Mouse (Mus musculus) midbrain, embryonic 12.5 days (tissue): Measurements from ENCODE around the gene Alox8. TPM values are rescaled to one million over a fixed set of nuclear protein-coding genes. Genes with fewer than 3 reads are reported as not detected.

ENCODE experiments used
- ATAC-seq: fragments of 200-750 bp; cut with Nextera tagmentation; 2 replicates; pipeline ENCODE4 v1.8.0; 2017; ENCODE audit warnings: low read depth, moderate TSS enrichment, moderate library complexity; ENCODE audit not compliant: low FRiP score
- H3K27ac ChIP-seq: fragments of 300-500 bp; sonication (generic); replicated peaks from 2 replicates; pipeline ENCODE4 v1.5.1; 2016; ENCODE audit warnings: mild to moderate bottlenecking
- H3K27me3 ChIP-seq: fragments of 300-500 bp; sonication (generic); 2 replicates; pipeline ENCODE4 v1.6.1; 2016; ENCODE audit warnings: mild to moderate bottlenecking
- H3K36me3 ChIP-seq: fragments of 300-500 bp; sonication (generic); 2 replicates; pipeline ENCODE4 v1.6.1; 2016
- H3K4me1 ChIP-seq: fragments of 300-500 bp; sonication (generic); 2 replicates; pipeline ENCODE4 v1.6.1; 2016
- H3K4me2 ChIP-seq: fragments of 300-500 bp; sonication (generic); replicated peaks from 2 replicates; pipeline ENCODE4 v1.6.1; 2016; ENCODE audit warnings: mild to moderate bottlenecking, moderate library complexity
- H3K4me3 ChIP-seq: fragments of 300-500 bp; sonication (generic); 2 replicates; pipeline ENCODE4 v1.5.1; 2016; ENCODE audit warnings: mild to moderate bottlenecking
- H3K9ac ChIP-seq: fragments of 300-500 bp; sonication (generic); replicated peaks from 2 replicates; pipeline ENCODE4 v1.6.1; 2016; ENCODE audit warnings: mild to moderate bottlenecking, moderate library complexity
- H3K9me3 ChIP-seq: fragments of 300-500 bp; sonication (generic); 2 replicates; pipeline ENCODE4 v1.6.1; 2016; ENCODE audit warnings: mild to moderate bottlenecking
- WGBS: fragments of 180-500 bp; shearing (Covaris S2); methylation state at CpG from one replicate; pipeline ENCODE4 v1.1.7; 2016; 5-methylcytosine and 5-hydroxymethylcytosine counted together
- polyA plus RNA-seq: library from polyadenylated mRNA; unstranded; fragments of >200 nt; fragmentation: Nextera tagmentation; extraction: Ambion mirVana; gene quantifications from 2 replicates; pipeline ENCODE4 v1.2.1, GENCODE M21; 2016

The Alox8 gene
- polyA plus RNA-seq = 0.13 TPM in 1 of 2 replicates, not detected in the other

DNA sequence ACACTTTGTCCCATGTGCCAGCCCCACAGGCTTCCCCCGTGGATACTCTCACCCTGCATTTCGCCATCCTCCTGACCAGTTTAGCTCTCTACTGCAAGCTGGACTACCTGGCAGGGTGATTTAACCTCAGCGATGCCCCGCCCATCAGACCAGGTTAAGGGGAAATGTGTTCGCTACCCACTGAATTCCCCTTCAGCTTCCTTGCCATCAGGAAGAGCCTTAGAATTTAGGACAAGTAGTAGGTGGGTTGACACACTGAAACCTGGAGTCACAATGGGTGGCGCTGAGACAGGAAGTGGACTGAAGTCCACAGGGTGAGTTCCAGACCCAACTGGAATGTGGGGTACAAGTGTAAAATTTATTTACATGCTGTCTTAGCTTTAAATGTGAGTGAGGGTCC is at the start of gene Alox8:
Alox8 (minus strand) TSS at position 101 of the 400 bp plus-strand sequence.
- Histone ChIP-seq H3K36me3 (no peaks in the 10 kb centered on the region), H3K4me3 (peak within 1 kb of the TSS; percentile 26), H3K4me2 (peak within 1 kb of the TSS; percentile 47), H3K9me3 (no peaks in the 10 kb centered on the region), H3K9ac (no peak within 1 kb of the TSS; the same call in 1 of the 2 replicates), H3K4me1 (peaks cover 7% of the 10 kb centered on the region; the same call in 1 of the 2 replicates), H3K27me3 (peaks cover 34% of the 10 kb centered on the region), H3K27ac (no peak within 1 kb of the TSS)
- WGBS = 27% methylated on average over 6 of the region's 6 CpGs
- ATAC-seq = no peak

DNA sequence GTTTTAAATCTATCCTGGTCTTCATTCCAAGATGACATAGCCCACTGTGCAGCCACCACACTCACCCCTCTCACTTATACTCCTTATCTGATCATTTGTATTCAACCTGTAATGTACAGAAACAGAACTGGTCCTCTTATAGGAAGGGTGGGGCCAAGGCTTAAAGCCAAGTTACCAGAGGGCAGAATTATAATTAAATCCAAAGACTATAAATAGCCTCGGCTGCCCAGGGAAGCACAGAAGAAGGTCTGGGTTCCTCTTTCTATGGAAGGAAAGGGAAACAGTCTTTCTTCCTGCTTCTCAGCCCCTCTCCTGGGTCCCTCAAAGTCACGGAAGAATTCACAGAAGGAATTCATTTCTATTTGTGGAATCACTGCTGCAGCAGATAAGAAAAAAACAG is 48.0 kb upstream of the Alox8 start:
- H3K4me3 ChIP-seq = no peak overlapping the region
- no peak overlapping the region for H3K4me2 ChIP-seq
- H3K9ac ChIP-seq = no peak overlapping the region
- H3K36me3 ChIP-seq = no peaks in the 10 kb centered on the region
- no peak overlapping the region for H3K27ac ChIP-seq
- 52% methylated on average over 2 of the region's 2 CpGs for WGBS
- H3K9me3 ChIP-seq = no peaks in the 10 kb centered on the region
- no peak for ATAC-seq
- no peaks in the 10 kb centered on the region for H3K4me1 ChIP-seq
- H3K27me3 ChIP-seq = no peaks in the 10 kb centered on the region

DNA sequence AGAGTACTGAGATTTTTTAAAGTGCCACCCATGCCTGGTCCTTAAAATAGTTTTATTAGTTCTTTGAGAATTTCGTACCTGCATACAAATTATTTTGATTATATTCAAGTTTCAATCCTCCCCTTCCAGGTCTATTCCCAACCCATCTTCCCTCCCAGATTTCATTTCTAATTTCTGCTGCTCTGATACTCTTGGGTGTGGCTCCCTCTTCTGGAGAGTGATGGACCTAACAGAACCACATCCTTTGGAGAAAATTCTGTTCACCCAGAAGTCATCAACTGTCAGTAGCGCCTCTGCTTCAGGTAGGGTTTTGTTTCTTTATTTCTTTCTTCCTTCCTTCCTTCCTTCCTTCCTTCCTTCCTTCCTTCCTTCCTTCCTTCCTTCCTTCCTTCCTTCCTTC is 47.3 kb upstream of the Alox8 start:
- H3K9ac ChIP-seq = no peak overlapping the region
- no peaks in the 10 kb centered on the region for H3K9me3 ChIP-seq
- 30% methylated on average over 2 of the region's 2 CpGs for WGBS
- no peak overlapping the region for H3K4me2 ChIP-seq
- no peaks in the 10 kb centered on the region for H3K27me3 ChIP-seq
- ATAC-seq = no peak
- no peaks in the 10 kb centered on the region for H3K36me3 ChIP-seq
- H3K4me3 ChIP-seq = no peak overlapping the region
- no peak overlapping the region for H3K27ac ChIP-seq
- H3K4me1 ChIP-seq = no peaks in the 10 kb centered on the region

DNA sequence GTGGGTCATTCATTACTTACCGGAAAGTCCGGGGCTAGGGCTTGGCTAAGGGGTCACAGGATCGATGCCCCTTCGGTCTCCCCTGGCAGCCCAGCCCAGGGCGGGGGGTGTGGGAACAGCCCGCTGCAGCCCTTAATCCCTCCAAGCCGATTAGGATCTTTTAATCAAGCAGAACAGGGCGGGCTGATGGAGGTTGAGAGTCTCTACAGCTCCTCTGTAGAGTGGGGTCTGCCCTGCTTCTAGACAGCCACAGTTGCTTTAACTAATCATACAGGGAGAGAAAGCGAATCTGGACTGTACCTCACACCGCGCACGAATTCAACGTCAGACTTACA is 39.2 kb upstream of the Alox8 start, which contains the start of gene Gucy2e:
Gucy2e (minus strand) TSS at position 111 of the 335 bp plus-strand sequence.
- Histone ChIP-seq H3K27ac (peak within 1 kb of the TSS; percentile 43; the same call in 1 of the 2 replicates), H3K9me3 (no peaks in the 10 kb centered on the region), H3K4me1 (peaks cover 14% of the 10 kb centered on the region), H3K9ac (peak within 1 kb of the TSS; percentile 59), H3K36me3 (no peaks in the 10 kb centered on the region), H3K4me3 (peak within 1 kb of the TSS; percentile 45), H3K27me3 (peaks cover 44% of the 10 kb centered on the region), H3K4me2 (peak within 1 kb of the TSS; percentile 78)
- 8% methylated on average over 13 of the region's 13 CpGs for WGBS
- peak; percentile 41; the same call in 1 of the 2 replicates for ATAC-seq

DNA sequence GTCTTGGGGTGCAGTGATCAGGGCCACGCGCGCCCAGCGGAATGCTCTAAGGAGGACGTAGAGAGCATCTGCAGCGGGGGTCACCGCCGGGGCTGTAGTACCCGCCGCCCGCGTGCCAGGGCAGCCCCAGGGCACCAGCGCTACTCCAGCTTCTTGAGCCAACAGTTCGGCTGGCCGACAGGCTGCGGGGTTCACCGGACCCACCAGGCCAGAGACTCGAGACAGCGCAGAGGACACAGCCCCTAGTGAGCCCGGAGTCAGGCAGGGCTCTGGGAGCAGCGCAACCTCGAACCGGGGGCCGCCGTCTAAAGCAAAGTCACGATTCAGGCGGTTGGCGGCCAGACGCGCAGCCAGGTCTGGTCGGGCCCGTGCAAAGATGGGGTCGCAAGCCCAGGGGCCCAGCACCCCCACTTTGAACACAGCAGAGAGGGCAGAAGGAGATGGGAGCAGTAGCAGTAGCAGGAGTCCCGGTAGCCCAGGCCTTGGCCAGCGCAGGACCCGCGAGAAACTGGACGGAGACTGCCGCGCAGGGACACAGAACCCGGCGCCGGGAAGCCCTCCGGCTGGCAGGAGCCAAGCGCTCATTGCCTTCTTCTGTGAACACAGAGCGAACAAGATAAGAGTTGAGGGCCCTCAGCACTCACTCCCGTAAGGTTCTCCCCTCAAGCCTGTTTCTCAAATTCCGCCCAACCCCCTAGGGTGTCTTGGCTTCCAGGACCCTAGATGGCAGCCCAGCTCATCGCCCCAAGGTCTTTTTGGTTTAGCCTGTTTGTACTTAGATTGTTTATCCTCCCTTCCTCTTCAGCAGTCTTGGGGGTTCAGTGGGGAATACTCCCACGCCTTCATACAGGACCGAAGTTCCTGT is 38.6 kb upstream of the Alox8 start:
- 3% methylated on average over 51 of the region's 51 CpGs for WGBS
- peak; percentile 30; the same call in 1 of the 2 replicates for ATAC-seq

DNA sequence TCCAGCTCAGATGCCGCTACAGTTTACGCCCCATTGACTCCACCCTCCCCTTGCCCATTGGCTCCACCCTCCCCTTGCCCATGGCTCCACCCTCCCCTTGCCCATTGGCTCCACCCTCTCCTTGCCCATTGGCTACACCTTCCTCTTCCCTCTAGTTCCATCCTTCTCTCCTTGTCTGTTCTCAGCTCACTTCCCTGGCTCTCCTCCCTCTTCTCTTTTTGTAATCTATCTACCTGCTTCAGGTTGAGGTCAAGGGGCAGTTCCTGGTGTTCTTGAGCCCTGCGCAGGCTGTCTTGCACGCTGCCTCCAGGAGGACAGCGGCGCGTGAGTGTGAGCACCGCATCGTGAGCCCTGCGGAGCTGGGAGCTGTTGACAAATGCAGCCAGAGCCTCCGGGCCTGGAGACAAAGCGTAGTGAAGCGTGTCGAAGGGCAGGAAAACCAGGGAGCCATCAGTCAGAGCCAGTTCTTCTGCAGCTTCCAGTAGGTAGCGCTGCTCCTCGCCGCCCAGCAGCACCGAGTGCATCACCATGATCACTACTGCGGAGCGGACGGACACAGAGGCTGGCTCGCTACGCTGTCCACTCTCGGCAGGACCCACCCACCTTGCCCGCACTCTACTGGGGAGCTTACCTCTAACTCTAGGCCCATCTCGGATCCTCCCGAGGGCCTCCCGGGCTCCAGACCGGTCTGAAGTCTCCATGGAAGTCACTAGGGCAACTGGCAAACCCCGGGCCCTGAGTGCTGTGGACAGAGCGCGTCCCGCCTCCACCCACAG is 37.8 kb upstream of the Alox8 start:
- H3K4me2 ChIP-seq = peak overlapping the region; percentile 78
- peaks cover 44% of the 10 kb centered on the region for H3K27me3 ChIP-seq
- peak overlapping the region; percentile 59 for H3K9ac ChIP-seq
- no peaks in the 10 kb centered on the region for H3K36me3 ChIP-seq
- 1% methylated on average over 33 of the region's 33 CpGs for WGBS
- peak overlapping the region; percentile 45 for H3K4me3 ChIP-seq
- ATAC-seq = peak; percentile 82
- no peaks in the 10 kb centered on the region for H3K9me3 ChIP-seq
- H3K4me1 ChIP-seq = peaks cover 14% of the 10 kb centered on the region
- H3K27ac ChIP-seq = peak overlapping the region; percentile 43; the same call in 1 of the 2 replicates

More for the DNA sequence above, 38.6 kb upstream of the Alox8 start:
- peaks cover 44% of the 10 kb centered on the region for H3K27me3 ChIP-seq
- H3K4me2 ChIP-seq = peak overlapping the region; percentile 78
- peak overlapping the region; percentile 59 for H3K9ac ChIP-seq
- no peaks in the 10 kb centered on the region for H3K36me3 ChIP-seq
- H3K4me3 ChIP-seq = peak overlapping the region; percentile 45
- peaks cover 14% of the 10 kb centered on the region for H3K4me1 ChIP-seq
- no peaks in the 10 kb centered on the region for H3K9me3 ChIP-seq
- peak overlapping the region; percentile 43; the same call in 1 of the 2 replicates for H3K27ac ChIP-seq

DNA sequence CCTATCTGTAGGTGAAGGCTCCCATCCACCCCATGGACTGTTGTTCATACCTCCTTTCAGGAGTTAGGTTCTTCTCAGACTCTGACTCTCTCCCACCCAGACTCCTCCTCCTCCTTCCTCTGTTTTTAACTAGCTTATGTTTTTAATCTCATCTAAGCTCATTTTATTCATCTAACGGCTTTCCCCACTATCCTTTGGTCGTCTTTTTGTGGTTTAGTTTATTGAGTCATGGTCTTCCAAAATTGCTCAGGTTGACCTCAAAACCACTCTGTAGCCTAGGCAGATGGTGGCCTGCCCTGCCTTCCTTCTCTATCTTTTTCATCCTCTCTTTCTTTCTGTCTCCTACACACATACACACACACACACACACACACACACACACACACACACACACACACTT is 35.5 kb upstream of the Alox8 start:
- Histone ChIP-seq H3K4me3 (no peak overlapping the region), H3K9me3 (no peaks in the 10 kb centered on the region), H3K4me1 (peaks cover 14% of the 10 kb centered on the region), H3K27ac (no peak overlapping the region), H3K9ac (no peak overlapping the region), H3K4me2 (no peak overlapping the region), H3K27me3 (peaks cover 49% of the 10 kb centered on the region), H3K36me3 (no peaks in the 10 kb centered on the region)
- no peak for ATAC-seq
- WGBS = 77% methylated on average over 2 of the region's 2 CpGs

DNA sequence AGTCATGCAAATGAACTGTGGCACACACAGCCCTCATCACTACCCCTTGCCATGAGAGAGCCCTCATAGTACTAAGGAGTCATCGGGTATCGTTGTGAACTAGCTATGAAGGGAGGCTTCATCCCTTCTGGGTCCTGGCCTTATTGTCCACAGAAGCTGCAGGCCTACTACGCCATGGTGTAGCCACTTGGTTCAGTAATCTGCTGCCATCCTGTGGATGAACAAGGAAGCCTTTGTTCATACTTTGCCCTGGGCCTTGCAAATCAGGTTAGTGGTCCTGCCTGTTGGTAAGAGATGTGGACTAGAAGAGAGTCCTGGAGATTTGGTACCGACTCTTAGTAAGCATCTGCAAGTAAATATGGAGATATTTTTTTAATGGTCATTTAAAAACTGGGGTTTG is 32.8 kb upstream of the Alox8 start:
- 78% methylated on average over 4 of the region's 4 CpGs for WGBS
- Histone ChIP-seq H3K4me1 (no peaks in the 10 kb centered on the region), H3K4me3 (no peak overlapping the region), H3K9ac (no peak overlapping the region), H3K27ac (no peak overlapping the region), H3K9me3 (no peaks in the 10 kb centered on the region), H3K27me3 (peaks cover 23% of the 10 kb centered on the region), H3K36me3 (no peaks in the 10 kb centered on the region), H3K4me2 (no peak overlapping the region)
- no peak for ATAC-seq

DNA sequence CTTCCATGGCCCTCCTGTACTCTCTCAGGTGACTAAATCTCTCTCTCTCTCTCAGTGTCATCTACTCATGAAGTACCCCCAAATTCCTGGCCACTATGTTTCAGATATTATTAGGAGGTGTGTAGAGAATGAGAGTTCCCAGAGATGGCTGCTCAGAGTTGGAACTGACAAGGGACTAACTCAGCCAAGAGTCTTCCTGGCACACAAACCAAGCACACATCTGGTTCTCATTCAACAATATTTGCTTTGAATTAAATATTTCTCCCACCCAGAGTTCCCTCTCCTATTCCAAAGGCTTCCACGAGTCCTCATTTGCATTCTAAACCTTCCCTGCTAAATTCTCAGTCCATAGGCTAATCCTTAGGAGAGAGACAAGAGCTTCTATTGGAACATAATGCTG is 28.1 kb upstream of the Alox8 start:
- Histone ChIP-seq H3K27ac (no peak overlapping the region), H3K36me3 (no peaks in the 10 kb centered on the region), H3K4me3 (no peak overlapping the region), H3K9ac (no peak overlapping the region), H3K9me3 (no peaks in the 10 kb centered on the region), H3K4me1 (no peaks in the 10 kb centered on the region), H3K27me3 (peaks cover 5% of the 10 kb centered on the region; the same call in 1 of the 2 replicates), H3K4me2 (no peak overlapping the region)
- WGBS = 58% methylated on average over 1 of the region's 1 CpGs
- no peak for ATAC-seq

DNA sequence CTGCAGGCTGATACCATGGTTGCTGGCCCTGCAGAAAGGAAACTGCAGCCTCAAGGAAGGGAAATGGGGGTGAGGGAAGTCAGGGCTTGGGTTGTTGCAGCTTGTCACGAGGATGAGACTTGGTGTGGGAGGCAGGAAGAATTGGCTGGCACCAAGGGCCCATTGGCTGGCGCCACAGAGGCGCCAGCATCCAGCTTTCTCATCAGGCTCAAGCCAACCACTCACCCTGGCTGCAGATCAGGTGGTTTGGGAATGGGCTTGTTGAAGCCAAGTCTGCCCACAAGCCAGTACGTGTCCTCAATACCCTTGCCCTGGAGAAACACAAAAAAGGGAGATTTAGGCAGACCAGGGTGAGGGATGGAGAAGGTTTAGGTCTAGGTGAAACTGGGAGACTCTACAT is 25.5 kb upstream of the Alox8 start:
- WGBS = 91% methylated on average over 4 of the region's 4 CpGs
- Histone ChIP-seq H3K4me1 (no peaks in the 10 kb centered on the region), H3K36me3 (no peaks in the 10 kb centered on the region), H3K4me3 (no peak overlapping the region), H3K27ac (no peak overlapping the region), H3K9ac (no peak overlapping the region), H3K27me3 (no peaks in the 10 kb centered on the region; the same call in 1 of the 2 replicates), H3K9me3 (no peaks in the 10 kb centered on the region), H3K4me2 (no peak overlapping the region)
- ATAC-seq = no peak

DNA sequence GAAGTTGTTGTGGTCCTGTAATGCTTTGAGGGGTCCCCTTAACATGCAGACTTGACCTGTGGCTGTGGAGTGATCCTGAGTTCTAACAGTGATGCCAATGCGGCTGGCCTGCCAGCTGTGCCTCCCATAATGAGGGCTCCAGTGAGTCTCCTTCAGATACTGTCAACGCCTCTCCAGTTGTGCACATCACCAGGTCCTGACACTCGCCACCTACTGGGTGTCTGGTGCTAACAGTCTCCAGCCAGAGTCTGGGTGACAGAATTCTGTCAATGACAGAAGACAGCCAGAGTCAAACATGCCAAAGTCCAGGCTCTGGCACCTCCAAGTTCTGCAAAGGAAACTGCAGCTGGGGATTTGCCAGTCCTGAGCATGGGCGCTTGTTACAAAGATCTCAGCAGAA is 23.4 kb upstream of the Alox8 start:
- 82% methylated on average over 4 of the region's 4 CpGs for WGBS
- H3K4me3 ChIP-seq = no peak overlapping the region
- no peak overlapping the region for H3K4me2 ChIP-seq

DNA sequence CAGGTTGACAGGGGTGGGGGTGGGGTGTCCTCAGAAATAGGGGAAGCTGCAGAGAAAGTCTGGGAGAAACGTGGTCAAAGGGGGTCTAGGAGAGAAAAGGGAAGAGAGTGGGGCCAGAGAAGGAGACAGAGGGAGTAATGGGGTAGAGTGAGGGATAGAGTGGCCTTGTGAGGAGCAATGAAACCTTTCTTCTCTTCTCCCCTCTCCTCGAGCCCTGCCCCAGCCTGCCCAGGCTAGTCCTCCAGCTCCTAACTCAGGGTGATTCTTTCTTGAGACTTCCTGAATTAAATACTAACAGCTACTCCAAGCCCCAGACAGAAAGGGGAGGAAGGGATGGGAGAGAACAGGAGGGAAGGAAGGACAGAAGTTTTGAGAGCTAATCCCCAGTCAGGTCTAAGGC is 21.0 kb upstream of the Alox8 start:
- Histone ChIP-seq H3K9ac (no peak overlapping the region), H3K27me3 (no peaks in the 10 kb centered on the region), H3K36me3 (no peaks in the 10 kb centered on the region), H3K9me3 (no peaks in the 10 kb centered on the region), H3K27ac (no peak overlapping the region), H3K4me2 (no peak overlapping the region), H3K4me3 (no peak overlapping the region), H3K4me1 (no peaks in the 10 kb centered on the region)
- 62% methylated on average over 1 of the region's 2 CpGs for WGBS
- no peak for ATAC-seq

More for the DNA sequence above, 23.4 kb upstream of the Alox8 start:
- no peak overlapping the region for H3K9ac ChIP-seq
- no peaks in the 10 kb centered on the region for H3K36me3 ChIP-seq
- H3K27ac ChIP-seq = no peak overlapping the region
- no peaks in the 10 kb centered on the region for H3K4me1 ChIP-seq
- H3K9me3 ChIP-seq = no peaks in the 10 kb centered on the region
- H3K27me3 ChIP-seq = no peaks in the 10 kb centered on the region
- no peak for ATAC-seq
